Mouse (Mus musculus) liver, embryonic 14.5 days (tissue): ENCODE measurements at regions not wholly inside any gene's neighbourhood (a gene's known extent, or its start where the extent isn't known, plus 50 kb on each side); places are given as distances from the start of the nearest gene placed in this dataset.

ENCODE experiments used
- CTCF ChIP-seq: IDR thresholded peaks from 2 replicates; pipeline ENCODE4 v1.5.1; 2016; ENCODE audit warnings: antibody characterized with exemption, low read depth, control low read depth
- EP300 ChIP-seq: IDR thresholded peaks from 2 replicates; pipeline ENCODE4 v1.6.1; 2016; ENCODE audit warnings: antibody characterized with exemption, low read depth

GRCm38 (mm10) chr14:68261436-68261835, 1032.7 kb downstream of the Synb start:
- TF ChIP-seq CTCF, result no peak
- no peak for TF ChIP-seq EP300
